Mouse (Mus musculus): ENCODE measurements around the gene Il4ra. TPM values are rescaled to one million over a fixed set of nuclear protein-coding genes. Genes with fewer than 3 reads are reported as not detected.

Il4ra gene
- polyA plus RNA-seq, 1 experiment, result 31.9 TPM

GRCm38 (mm10) chr7:125556865-125557264, 4.9 kb downstream of the Il4ra start:
- Histone ChIP-seq H3K9me3 (no peaks in the 10 kb centered on the region), H3K4me1 (peaks cover 96% of the 10 kb centered on the region), H3K4me3 (replicated peaks) (peak overlapping the region; percentile 74), H3K36me3 (replicated peaks; ENCODE audit: low read length) (peaks cover 56% of the 10 kb centered on the region), H3K27me3 (replicated peaks) (peaks cover 1% of the 10 kb centered on the region)
- no peak for TF ChIP-seq GATA1 (IDR thresholded peaks at IDR 0.05; ENCODE audit: borderline replicate concordance, low read length)
- TF ChIP-seq FLI1 (IDR thresholded peaks at IDR 0.05; ENCODE audit: low read length), result no peak

DNA sequence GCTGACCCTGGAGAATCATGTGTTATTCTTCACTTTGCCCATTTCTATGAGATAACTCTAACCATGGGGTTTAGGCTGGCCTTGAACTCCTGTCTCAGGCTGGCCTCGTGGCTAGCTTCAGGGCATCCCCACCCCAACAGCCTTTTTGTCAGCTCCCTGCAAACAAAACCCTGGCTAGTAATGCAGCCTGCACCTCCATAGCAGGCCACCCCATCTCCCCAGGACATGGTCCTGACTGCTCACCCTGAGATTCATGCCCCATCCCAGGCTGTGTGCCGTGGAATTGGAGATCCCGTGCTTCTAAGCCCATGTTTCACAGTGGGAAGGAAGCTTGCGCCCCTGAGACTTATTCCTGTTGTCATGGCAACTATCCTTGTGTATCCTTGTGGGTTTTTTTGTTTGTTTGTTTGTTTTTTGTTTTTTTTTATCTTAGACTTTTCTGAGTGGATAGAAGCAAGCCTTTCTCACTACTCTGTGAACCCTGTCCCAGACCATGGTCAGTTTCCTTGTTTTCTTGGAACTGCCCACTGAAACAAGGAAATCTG, 6.6 kb downstream of the Il4ra start:
- Histone ChIP-seq H3K4me1 (peaks cover 100% of the 10 kb centered on the region), H3K9me3 (no peaks in the 10 kb centered on the region), H3K4me3 (replicated peaks) (no peak overlapping the region), H3K27me3 (replicated peaks) (peaks cover 1% of the 10 kb centered on the region), H3K36me3 (replicated peaks; ENCODE audit: low read length) (peaks cover 70% of the 10 kb centered on the region)
- TF ChIP-seq FLI1 (IDR thresholded peaks at IDR 0.05; ENCODE audit: low read length), result no peak
- TF ChIP-seq GATA1 (IDR thresholded peaks at IDR 0.05; ENCODE audit: borderline replicate concordance, low read length), result no peak

DNA sequence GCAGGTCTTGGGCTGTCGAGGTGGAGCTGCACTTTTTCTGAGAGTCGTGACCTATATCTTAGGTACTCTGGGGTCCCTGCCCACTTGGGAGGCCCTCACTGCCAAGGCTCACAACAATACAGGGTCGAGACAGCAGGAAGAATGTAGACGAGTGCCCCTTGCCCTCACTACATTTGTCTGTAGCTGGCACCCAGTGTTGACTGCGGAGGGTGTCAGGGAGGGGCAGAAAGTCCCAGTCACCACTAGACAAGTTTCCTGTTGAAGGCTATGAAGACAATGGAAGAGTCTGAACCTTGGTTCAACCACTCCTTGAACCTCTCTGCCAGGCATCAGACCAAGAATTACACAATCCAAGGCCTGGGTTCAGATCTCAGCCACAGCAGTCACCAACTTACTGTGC, 7.1 kb downstream of the Il4ra start:
- peaks cover 69% of the 10 kb centered on the region for H3K36me3 ChIP-seq (replicated peaks; ENCODE audit: low read length)
- H3K4me3 ChIP-seq (replicated peaks), result peak overlapping the region; percentile 13
- no peak for TF ChIP-seq FLI1 (IDR thresholded peaks at IDR 0.05; ENCODE audit: low read length)
- no peak for TF ChIP-seq GATA1 (IDR thresholded peaks at IDR 0.05; ENCODE audit: borderline replicate concordance, low read length)
- peaks cover 100% of the 10 kb centered on the region for H3K4me1 ChIP-seq
- H3K27me3 ChIP-seq (replicated peaks), result peaks cover 1% of the 10 kb centered on the region
- no peaks in the 10 kb centered on the region for H3K9me3 ChIP-seq

DNA sequence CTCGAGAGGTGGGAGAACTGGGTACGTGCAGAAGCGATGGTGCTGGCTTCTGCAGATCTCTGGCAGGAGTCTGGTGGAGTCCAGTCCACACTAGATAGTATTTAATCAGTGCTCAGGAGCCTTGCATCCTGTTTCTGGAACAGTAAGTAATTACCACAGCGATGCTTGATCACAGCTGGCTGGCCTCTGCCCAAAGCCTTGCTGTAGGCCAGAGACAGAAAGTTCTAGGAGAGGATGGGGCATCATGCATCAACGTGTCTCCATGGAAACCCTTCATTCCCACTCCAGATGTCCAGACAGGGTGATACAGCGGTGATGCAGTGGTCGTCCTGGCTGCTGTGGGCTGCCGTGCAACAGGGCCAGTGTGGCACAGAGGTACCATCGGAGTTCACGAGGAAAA, 7.6 kb downstream of the Il4ra start:
- peak overlapping the region; percentile 66 for H3K4me3 ChIP-seq (replicated peaks)
- peaks cover 100% of the 10 kb centered on the region for H3K4me1 ChIP-seq
- H3K36me3 ChIP-seq (replicated peaks; ENCODE audit: low read length), result peaks cover 70% of the 10 kb centered on the region
- TF ChIP-seq GATA1 (IDR thresholded peaks at IDR 0.05; ENCODE audit: borderline replicate concordance, low read length) (no peak), FLI1 (IDR thresholded peaks at IDR 0.05; ENCODE audit: low read length) (no peak)
- H3K9me3 ChIP-seq, result no peaks in the 10 kb centered on the region
- H3K27me3 ChIP-seq (replicated peaks), result no peaks in the 10 kb centered on the region

DNA sequence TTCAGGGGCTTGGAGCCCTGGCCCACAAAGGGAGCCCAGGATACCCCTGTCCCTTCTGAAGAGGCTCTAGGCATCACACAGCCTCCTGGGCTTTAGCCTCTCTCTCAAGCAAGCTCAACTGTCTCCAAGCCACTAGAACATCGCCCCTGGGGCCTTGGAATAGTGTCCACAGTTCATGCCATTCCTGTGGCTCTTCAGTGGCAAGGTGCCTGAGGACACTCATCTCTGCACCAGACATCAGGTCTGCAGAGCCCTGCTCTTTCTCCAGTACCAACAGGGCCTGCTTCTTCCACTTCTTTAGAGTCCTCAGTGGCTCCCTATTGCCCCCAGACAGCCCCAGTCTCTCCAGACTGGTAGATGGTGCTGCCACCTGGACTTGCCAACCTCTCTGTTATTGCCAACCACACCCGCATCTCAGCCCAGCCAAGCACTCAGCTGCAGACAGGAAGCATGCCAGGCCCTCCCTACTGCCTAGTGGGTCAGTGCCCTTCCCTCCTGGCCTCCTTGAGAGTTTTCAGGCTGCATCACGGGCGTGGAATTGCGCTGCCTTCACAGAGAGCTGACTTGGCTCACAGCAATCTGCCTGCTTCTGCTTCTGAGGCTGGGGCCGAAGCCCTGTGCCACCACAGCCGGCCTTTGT, 8.3 kb downstream of the Il4ra start:
- TF ChIP-seq FLI1 (IDR thresholded peaks at IDR 0.05; ENCODE audit: low read length) (no peak), GATA1 (IDR thresholded peaks at IDR 0.05; ENCODE audit: borderline replicate concordance, low read length) (no peak)
- Histone ChIP-seq H3K4me1 (peaks cover 100% of the 10 kb centered on the region), H3K9me3 (no peaks in the 10 kb centered on the region), H3K36me3 (replicated peaks; ENCODE audit: low read length) (peaks cover 78% of the 10 kb centered on the region), H3K4me3 (replicated peaks) (peak overlapping the region; percentile 80), H3K27me3 (replicated peaks) (no peaks in the 10 kb centered on the region)

GRCm38 (mm10) chr7:125561085-125561690, 9.3 kb downstream of the Il4ra start:
- H3K4me1 ChIP-seq, result peaks cover 100% of the 10 kb centered on the region
- peak overlapping the region; percentile 77 for H3K4me3 ChIP-seq (replicated peaks)
- H3K36me3 ChIP-seq (replicated peaks; ENCODE audit: low read length), result peaks cover 87% of the 10 kb centered on the region
- TF ChIP-seq FLI1 (IDR thresholded peaks at IDR 0.05; ENCODE audit: low read length) (no peak), GATA1 (IDR thresholded peaks at IDR 0.05; ENCODE audit: borderline replicate concordance, low read length) (no peak)
- no peaks in the 10 kb centered on the region for H3K9me3 ChIP-seq
- H3K27me3 ChIP-seq (replicated peaks), result no peaks in the 10 kb centered on the region

DNA sequence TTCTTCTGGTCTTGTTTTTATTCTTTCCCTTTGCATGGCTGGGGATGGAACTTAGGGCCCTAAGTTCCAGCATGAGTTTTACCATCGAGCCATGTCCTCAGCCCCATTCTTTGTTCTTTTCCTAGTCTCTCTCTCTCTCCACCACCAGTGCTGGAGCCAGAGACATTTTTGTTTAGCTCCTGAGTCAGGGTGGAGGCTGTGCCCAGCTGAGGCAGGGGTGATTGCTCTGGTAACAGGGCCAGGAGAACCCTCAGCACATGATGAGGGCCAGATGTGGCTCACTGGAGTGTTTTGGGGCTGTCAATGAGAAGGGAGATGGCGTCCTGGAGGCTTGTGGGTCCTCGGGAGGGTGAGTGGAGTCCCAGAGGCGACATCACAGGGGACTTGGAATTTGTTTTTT, 10.5 kb downstream of the Il4ra start:
- H3K4me3 ChIP-seq (replicated peaks), result peak overlapping the region; percentile 11
- no peak for TF ChIP-seq FLI1 (IDR thresholded peaks at IDR 0.05; ENCODE audit: low read length)
- TF ChIP-seq GATA1 (IDR thresholded peaks at IDR 0.05; ENCODE audit: borderline replicate concordance, low read length), result no peak
- H3K27me3 ChIP-seq (replicated peaks), result no peaks in the 10 kb centered on the region
- H3K4me1 ChIP-seq, result peaks cover 100% of the 10 kb centered on the region
- H3K36me3 ChIP-seq (replicated peaks; ENCODE audit: low read length), result peaks cover 93% of the 10 kb centered on the region
- H3K9me3 ChIP-seq, result no peaks in the 10 kb centered on the region

DNA sequence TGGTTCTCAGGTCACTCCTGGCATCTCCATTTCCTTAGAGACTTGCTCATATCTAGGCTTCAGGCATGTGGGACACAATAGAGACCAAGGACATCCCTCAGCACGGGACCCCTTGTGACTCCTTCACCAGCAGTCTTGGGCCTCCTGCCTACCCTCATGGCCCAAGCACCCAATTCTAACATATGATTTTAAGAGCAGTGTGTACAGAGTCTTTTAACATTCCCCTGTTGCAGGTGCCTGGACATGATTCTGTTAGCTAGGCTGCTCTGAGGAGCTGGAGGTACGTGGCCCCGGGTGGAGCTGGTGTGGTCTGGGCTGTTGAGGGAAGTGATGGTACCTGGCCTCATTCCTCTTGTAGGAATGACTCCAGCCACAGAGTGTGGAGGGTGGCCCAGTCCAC, 11.2 kb downstream of the Il4ra start:
- H3K9me3 ChIP-seq, result no peaks in the 10 kb centered on the region
- H3K27me3 ChIP-seq (replicated peaks), result no peaks in the 10 kb centered on the region
- H3K4me3 ChIP-seq (replicated peaks), result no peak overlapping the region
- peaks cover 94% of the 10 kb centered on the region for H3K36me3 ChIP-seq (replicated peaks; ENCODE audit: low read length)
- peaks cover 99% of the 10 kb centered on the region for H3K4me1 ChIP-seq
- no peak for TF ChIP-seq GATA1 (IDR thresholded peaks at IDR 0.05; ENCODE audit: borderline replicate concordance, low read length)
- TF ChIP-seq FLI1 (IDR thresholded peaks at IDR 0.05; ENCODE audit: low read length), result no peak

- no peak overlapping the region for H3K4me3 ChIP-seq (replicated peaks)
- no peak for TF ChIP-seq GATA1 (IDR thresholded peaks at IDR 0.05; ENCODE audit: borderline replicate concordance, low read length)
- TF ChIP-seq FLI1 (IDR thresholded peaks at IDR 0.05; ENCODE audit: low read length), result no peak
- H3K27me3 ChIP-seq (replicated peaks), result no peaks in the 10 kb centered on the region
- peaks cover 95% of the 10 kb centered on the region for H3K36me3 ChIP-seq (replicated peaks; ENCODE audit: low read length)
- no peaks in the 10 kb centered on the region for H3K9me3 ChIP-seq
- peaks cover 97% of the 10 kb centered on the region for H3K4me1 ChIP-seq
Measured at GRCm38 (mm10) chr7:125564316-125565024, 12.6 kb downstream of the Il4ra start.
